Mouse (Mus musculus) kidney, postnatal 0 days (tissue): ENCODE results near the gene Lrrc75a. TPM values are rescaled to one million over a fixed set of nuclear protein-coding genes. Genes with fewer than 3 reads are reported as not detected.

ENCODE experiments used
- ATAC-seq: fragments of 200-750 bp; cut with Nextera tagmentation; replicated peaks from 2 replicates; pipeline ENCODE4 v1.8.0; 2017; ENCODE audit warnings: low read depth, moderate number of reproducible peaks, moderate TSS enrichment, moderate library complexity; ENCODE audit not compliant: low FRiP score
- DNase-seq: peaks from one replicate; pipeline ENCODE4 v3.0.0-alpha.2; 2016; ENCODE audit warnings: low spot score
- H3K27ac ChIP-seq: fragments of 300-500 bp; sonication (generic); 2 replicates; pipeline ENCODE4 v1.5.1; 2014; ENCODE audit warnings: mild to moderate bottlenecking
- H3K27me3 ChIP-seq: fragments of 300-500 bp; sonication (generic); 2 replicates; pipeline ENCODE4 v1.6.1; 2014; ENCODE audit warnings: low read length, mixed read lengths; ENCODE audit not compliant: insufficient read depth
- H3K36me3 ChIP-seq: fragments of 300-500 bp; sonication (generic); 2 replicates; pipeline ENCODE4 v1.6.1; 2014; ENCODE audit warnings: low read length, mixed read lengths; ENCODE audit not compliant: insufficient read depth
- H3K4me1 ChIP-seq: fragments of 300-500 bp; sonication (generic); replicated peaks from 2 replicates; pipeline ENCODE4 v1.6.1; 2014; ENCODE audit warnings: antibody characterized with exemption, low read length, mixed read lengths; ENCODE audit not compliant: insufficient read depth
- H3K4me2 ChIP-seq: fragments of 300-500 bp; sonication (generic); 2 replicates; pipeline ENCODE4 v1.6.1; 2014; ENCODE audit warnings: mild to moderate bottlenecking, low read length, moderate library complexity, mixed read lengths
- H3K4me3 ChIP-seq: fragments of 300-500 bp; sonication (generic); replicated peaks from 2 replicates; pipeline ENCODE4 v1.5.1; 2014; ENCODE audit warnings: low read depth, low read length
- H3K9ac ChIP-seq: fragments of 300-500 bp; sonication (generic); 2 replicates; pipeline ENCODE4 v1.6.1; 2014; ENCODE audit warnings: low read depth, low read length
- H3K9me3 ChIP-seq: fragments of 300-500 bp; sonication (generic); replicated peaks from 2 replicates; pipeline ENCODE4 v1.6.1; 2016; ENCODE audit warnings: low read length, inconsistent platforms, mixed read lengths
- CTCF ChIP-seq: IDR thresholded peaks from 2 replicates; pipeline ENCODE4 v1.5.1; 2016; ENCODE audit warnings: antibody characterized with exemption, low read depth, mild to moderate bottlenecking, moderate library complexity
- WGBS: fragments of 180-500 bp; shearing (Covaris S2); extraction: QIAGEN DNeasy Blood & Tissue Kit; methylation state at CpG from one replicate; pipeline ENCODE4 v1.1.7; 2014; 5-methylcytosine and 5-hydroxymethylcytosine counted together
- polyA plus RNA-seq: library from polyadenylated mRNA; unstranded; fragments of >200 nt; fragmentation: Nextera tagmentation; extraction: Ambion mirVana; gene quantifications from 2 replicates; pipeline ENCODE4 v1.2.1, GENCODE M21; 2015

Gene Lrrc75a
- polyA plus RNA-seq, 1 experiment from 2014 or later, result 14.8 TPM

DNA sequence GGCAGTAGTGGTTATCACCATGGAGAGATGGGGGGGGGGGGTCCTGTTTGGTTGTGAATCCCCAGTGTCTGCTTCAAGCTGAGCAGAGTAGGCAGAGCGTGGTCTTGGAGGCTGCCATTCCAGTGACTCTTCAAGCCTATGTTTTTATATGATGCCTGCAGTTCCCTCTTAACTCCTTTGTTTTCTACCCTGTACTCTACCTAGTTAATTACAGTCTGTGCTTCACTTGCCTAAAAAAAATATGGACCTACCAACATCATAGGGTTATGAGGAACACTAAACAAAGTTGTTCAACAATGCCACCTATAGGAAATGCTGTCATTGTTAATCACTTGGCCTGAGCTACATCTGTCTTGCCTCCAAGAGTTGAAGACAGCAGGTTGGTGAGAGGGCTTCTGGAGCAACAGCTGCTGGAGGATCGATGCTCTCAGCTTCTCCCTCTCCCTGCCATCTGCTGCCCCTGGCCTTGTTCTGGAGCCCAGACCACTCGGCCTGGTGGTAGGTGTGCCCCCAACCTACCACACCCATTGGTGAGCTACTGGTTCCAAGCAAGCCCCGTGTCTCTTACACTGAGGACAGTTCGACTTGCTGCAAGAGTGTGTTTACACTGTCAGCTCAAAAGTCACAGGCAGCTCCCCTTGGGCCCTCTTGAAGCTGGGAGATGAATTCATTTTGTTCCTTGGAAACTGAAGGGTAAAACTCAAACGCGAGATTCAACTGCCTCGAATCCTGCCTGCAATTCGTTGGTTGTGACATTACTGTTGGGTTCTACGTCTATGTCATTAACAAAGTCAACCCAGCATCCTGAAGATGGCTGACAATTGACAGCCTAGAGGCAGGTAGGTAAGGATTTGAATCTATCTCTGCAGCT, 41.8 kb downstream of the Lrrc75a start:
- H3K27me3 ChIP-seq, result no peaks in the 10 kb centered on the region
- H3K4me2 ChIP-seq, result no peak overlapping the region
- no peak for TF ChIP-seq CTCF
- 53% methylated on average over 10 of the region's 10 CpGs for WGBS
- peaks cover 29% of the 10 kb centered on the region for H3K36me3 ChIP-seq
- ATAC-seq (no peak), DNase-seq (no peak)
- H3K4me3 ChIP-seq, result no peak overlapping the region
- no peak overlapping the region for H3K27ac ChIP-seq
- no peak overlapping the region for H3K9ac ChIP-seq
- no peaks in the 10 kb centered on the region for H3K9me3 ChIP-seq
- 0 out of 2 replicates have a peak, but pooled peaks cover 6% of the 10 kb centered on the region for H3K4me1 ChIP-seq

DNA sequence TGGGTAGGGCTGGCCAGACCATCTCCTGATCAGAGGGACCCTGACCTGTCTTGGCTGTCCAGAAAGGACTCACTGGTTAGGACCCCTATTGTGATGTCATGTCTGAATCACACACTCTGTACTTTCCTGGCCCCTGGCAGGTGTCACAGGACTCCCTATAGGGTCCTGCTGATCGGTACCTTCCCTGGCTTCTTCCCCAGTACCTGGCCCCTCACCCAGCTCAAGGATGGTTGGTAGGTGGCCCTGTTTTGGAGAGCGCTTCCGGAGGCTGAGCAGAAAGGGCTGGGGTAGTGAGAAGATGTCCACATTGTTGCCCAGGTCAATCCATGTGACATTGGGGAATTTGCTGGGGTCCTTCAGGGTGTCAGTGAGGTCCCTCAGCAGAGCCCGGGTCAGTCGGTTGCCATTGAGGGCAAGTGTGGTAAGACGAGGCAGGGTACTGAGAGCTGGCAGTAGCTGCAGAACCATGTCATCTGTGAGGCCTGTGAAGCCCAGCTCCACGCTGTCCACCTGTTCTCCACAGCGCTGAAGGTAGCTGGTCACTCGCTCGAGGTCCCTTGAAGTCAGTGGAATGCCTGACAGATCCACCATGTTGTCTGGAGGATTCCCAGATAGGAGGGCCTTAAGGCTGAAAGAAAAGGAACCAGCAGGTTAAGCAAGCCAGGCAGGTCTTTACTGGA, 42.6 kb downstream of the Lrrc75a start:
- Histone ChIP-seq H3K9ac (no peak overlapping the region), H3K27me3 (no peaks in the 10 kb centered on the region), H3K4me2 (peak overlapping the region; percentile 67; the same call in 1 of the 2 replicates), H3K4me3 (no peak overlapping the region), H3K27ac (0 out of 2 replicates have a peak overlapping the region, but pooled peaks have one; percentile 25), H3K36me3 (peaks cover 29% of the 10 kb centered on the region), H3K4me1 (0 out of 2 replicates have a peak, but pooled peaks cover 6% of the 10 kb centered on the region), H3K9me3 (no peaks in the 10 kb centered on the region)
- WGBS, result 47% methylated on average over 10 of the region's 10 CpGs
- no peak for TF ChIP-seq CTCF
- no peak; the same call in 1 of the 2 replicates for ATAC-seq
- DNase-seq, result no peak

DNA sequence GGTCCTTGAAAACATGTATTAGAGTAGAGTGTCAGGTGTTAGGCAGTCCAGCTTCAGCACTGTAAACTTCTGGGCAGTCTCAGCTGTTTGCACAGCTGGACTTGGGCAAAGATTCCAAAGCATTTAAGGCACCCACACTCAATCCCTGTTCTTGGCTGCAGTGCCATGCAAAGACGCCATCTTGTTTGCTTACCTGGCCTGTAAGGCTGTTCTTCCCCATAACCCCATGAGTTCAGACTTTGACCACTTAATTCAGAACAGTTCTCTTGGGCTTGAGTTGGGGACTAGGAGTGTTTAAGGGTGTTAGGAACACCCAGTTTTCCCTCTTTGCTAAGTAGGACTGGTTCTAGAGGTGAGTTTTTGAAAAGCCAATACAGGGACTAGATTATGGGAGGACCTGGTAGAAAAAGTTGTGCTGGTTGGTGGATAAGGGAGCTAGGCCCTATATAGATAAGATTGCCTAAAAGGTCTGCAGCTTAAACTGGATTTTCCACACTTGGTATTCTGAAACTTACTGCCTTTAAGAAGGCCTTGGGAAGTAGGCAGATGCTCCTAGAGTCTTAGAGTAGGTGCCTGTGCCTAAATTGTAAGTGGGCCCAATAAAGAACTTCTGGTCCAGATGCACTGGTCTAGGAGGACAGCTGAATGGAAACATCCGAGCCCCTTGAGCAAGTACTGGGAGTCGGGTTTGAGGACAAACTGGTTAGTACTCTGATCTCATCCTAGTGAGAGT, 43.3 kb downstream of the Lrrc75a start:
- Histone ChIP-seq H3K4me3 (0 out of 2 replicates have a peak overlapping the region, but pooled peaks have one; percentile 69), H3K27ac (no peak overlapping the region), H3K36me3 (peaks cover 29% of the 10 kb centered on the region), H3K4me1 (0 out of 2 replicates have a peak, but pooled peaks cover 6% of the 10 kb centered on the region), H3K4me2 (peak overlapping the region; percentile 67; the same call in 1 of the 2 replicates), H3K27me3 (no peaks in the 10 kb centered on the region), H3K9ac (no peak overlapping the region), H3K9me3 (no peaks in the 10 kb centered on the region)
- DNase-seq (no peak), ATAC-seq (no peak)
- TF ChIP-seq CTCF, result no peak
- WGBS, result 23% methylated on average over 3 of the region's 3 CpGs

DNA sequence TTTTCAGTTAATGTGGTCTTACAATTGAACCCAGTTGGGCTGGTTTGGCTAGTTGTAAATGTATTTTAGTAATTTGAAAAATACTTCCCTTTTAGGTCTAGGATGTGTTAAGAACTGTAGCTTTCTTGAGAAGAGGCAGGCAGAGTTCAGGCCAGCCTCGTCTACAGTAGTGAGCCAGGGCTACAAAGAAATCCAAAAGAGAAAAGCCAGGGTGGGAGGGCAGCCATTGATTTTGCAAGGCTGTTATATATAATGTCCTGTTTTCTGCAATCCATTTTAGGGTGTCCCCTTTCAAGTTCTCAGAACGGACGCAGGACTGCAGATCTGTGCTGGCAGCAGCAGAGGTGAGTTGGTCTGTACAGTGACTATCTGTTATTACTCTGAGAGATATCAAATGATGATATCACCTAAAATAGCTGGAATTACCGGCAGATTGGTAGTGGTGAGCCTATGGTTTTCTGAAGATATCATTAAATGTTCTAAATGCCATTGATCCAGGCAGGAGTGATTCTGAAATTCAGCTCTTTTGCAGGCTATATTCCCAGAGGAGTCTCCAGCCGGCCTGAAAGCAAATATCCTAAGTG, 44.1 kb downstream of the Lrrc75a start:
- H3K4me1 ChIP-seq, result 0 out of 2 replicates have a peak, but pooled peaks cover 6% of the 10 kb centered on the region
- ATAC-seq (no peak), DNase-seq (no peak)
- H3K27me3 ChIP-seq, result no peaks in the 10 kb centered on the region
- 8% methylated on average over 5 of the region's 5 CpGs for WGBS
- TF ChIP-seq CTCF, result no peak
- H3K4me2 ChIP-seq, result peak overlapping the region; percentile 67
- peaks cover 29% of the 10 kb centered on the region for H3K36me3 ChIP-seq
- no peak overlapping the region for H3K27ac ChIP-seq
- H3K4me3 ChIP-seq, result peak overlapping the region; percentile 69
- no peaks in the 10 kb centered on the region for H3K9me3 ChIP-seq
- H3K9ac ChIP-seq, result peak overlapping the region; percentile 79; the same call in 1 of the 2 replicates

DNA sequence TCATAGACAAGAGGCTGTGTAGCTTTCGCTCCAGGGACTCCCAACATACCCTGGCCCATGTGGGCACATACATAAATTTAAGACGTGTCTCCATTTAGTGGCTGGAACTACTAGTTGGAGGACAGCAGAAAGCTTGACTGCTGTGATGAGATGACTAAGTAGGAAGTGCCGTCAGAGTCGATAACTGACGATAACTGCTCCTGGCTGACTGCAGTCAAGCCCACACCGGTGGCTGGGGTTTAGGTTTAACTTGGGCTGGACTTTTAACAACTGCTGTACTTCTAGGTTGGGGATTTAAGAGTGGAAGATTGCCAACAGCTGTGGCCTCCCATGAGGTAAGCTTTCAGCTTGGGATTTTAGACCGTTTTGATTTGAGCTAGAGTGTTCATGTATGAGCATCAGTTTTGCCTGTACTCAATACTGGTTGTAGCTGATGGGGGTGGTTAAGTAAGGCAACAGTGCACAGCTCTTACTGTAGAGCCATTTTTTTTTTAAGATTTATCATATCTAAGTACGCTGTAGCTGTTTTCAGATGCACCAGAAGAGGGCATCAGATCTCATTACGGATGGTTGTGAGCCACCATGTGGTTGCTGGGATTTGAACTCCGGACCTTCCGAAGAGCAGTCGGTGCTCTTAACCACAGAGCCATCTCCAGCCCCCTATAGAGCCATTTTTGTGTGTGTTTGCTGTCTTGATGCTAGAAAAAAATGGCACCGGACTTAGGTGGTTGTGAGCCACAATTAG, 44.8 kb downstream of the Lrrc75a start:
- H3K36me3 ChIP-seq, result peaks cover 22% of the 10 kb centered on the region
- 1% methylated on average over 13 of the region's 13 CpGs for whole genome bisulfite sequencing

More for the DNA sequence above, 44.8 kb downstream of the Lrrc75a start:
- H3K27ac ChIP-seq, result peak overlapping the region; percentile 85
- ATAC-seq (no peak), DNase-seq (peak; percentile 59)
- no peaks in the 10 kb centered on the region for H3K9me3 ChIP-seq
- no peaks in the 10 kb centered on the region for H3K27me3 ChIP-seq
- H3K4me2 ChIP-seq, result peak overlapping the region; percentile 67
- peak overlapping the region; percentile 79 for H3K9ac ChIP-seq
- peak overlapping the region; percentile 69 for H3K4me3 ChIP-seq
- 0 out of 2 replicates have a peak, but pooled peaks cover 6% of the 10 kb centered on the region for H3K4me1 ChIP-seq
- TF ChIP-seq CTCF, result peak; percentile 60
